Mouse (Mus musculus) liver, embryonic 15.5 days (tissue): ENCODE measurements around the gene Slc27a2. TPM values are rescaled to one million over a fixed set of nuclear protein-coding genes. Genes with fewer than 3 reads are reported as not detected.
"Not testable (repeated sequence)": the region's sequence is repeated elsewhere in the genome, so short reads cannot be mapped to it uniquely, and the experiment has no call there.

Source experiments
- ATAC-seq: fragments of 200-750 bp; cut with Nextera tagmentation; 2 replicates; pipeline ENCODE4 v1.8.0; 2017; ENCODE audit warnings: moderate number of reproducible peaks, mild to moderate bottlenecking, moderate library complexity; ENCODE audit not compliant: insufficient read depth
- H3K27ac ChIP-seq: fragments of 300-500 bp; sonication (generic); replicated peaks from 2 replicates; pipeline ENCODE4 v1.5.1; 2015; ENCODE audit warnings: mild to moderate bottlenecking, inconsistent platforms
- H3K27me3 ChIP-seq: fragments of 300-500 bp; sonication (generic); 2 replicates; pipeline ENCODE4 v1.6.1; 2015; ENCODE audit warnings: mild to moderate bottlenecking, inconsistent platforms
- H3K36me3 ChIP-seq: fragments of 300-500 bp; sonication (generic); replicated peaks from 2 replicates; pipeline ENCODE4 v1.6.1; 2015; ENCODE audit warnings: moderate library complexity, mild to moderate bottlenecking, inconsistent platforms
- H3K4me1 ChIP-seq: fragments of 300-500 bp; sonication (generic); replicated peaks from 2 replicates; pipeline ENCODE4 v1.6.1; 2015; ENCODE audit warnings: inconsistent platforms
- H3K4me2 ChIP-seq: fragments of 300-500 bp; sonication (generic); 2 replicates; pipeline ENCODE4 v1.6.1; 2015; ENCODE audit warnings: moderate library complexity, mild to moderate bottlenecking, inconsistent platforms
- H3K4me3 ChIP-seq: fragments of 300-500 bp; sonication (generic); replicated peaks from 2 replicates; pipeline ENCODE4 v1.5.1; 2015; ENCODE audit warnings: mild to moderate bottlenecking, inconsistent platforms
- H3K9ac ChIP-seq: fragments of 300-500 bp; sonication (generic); 2 replicates; pipeline ENCODE4 v1.6.1; 2015; ENCODE audit warnings: moderate library complexity, mild to moderate bottlenecking, inconsistent platforms
- H3K9me3 ChIP-seq: fragments of 300-500 bp; sonication (generic); replicated peaks from 2 replicates; pipeline ENCODE4 v1.6.1; 2016; ENCODE audit warnings: inconsistent platforms
- WGBS: fragments of 180-500 bp; shearing (Covaris S2); methylation state at CpG from one replicate; pipeline ENCODE4 v1.1.7; 2015; ENCODE audit warnings: mixed read lengths; ENCODE audit not compliant: insufficient replicate concordance; 5-methylcytosine and 5-hydroxymethylcytosine counted together
- polyA plus RNA-seq: library from polyadenylated mRNA; unstranded; fragments of >200 nt; fragmentation: Nextera tagmentation; extraction: Ambion mirVana; gene quantifications from 2 replicates; pipeline ENCODE4 v1.2.1, GENCODE M21; 2015

The Slc27a2 gene
- 108 and 125 TPM in 2 replicates for polyA plus RNA-seq

GRCm38 (mm10) chr2:126552357-126553290, at the start of gene Slc27a2:
Slc27a2 (plus strand) TSS chr2:126552407.
- peak; percentile 73 for ATAC-seq
- peak within 1 kb of the TSS; percentile 43; the same call in 1 of the 2 replicates for H3K27ac ChIP-seq

GRCm38 (mm10) chr2:126505156-126505555, 47.1 kb upstream of the Slc27a2 start:
- 56% methylated on average over 1 of the region's 1 CpGs for WGBS
- Histone ChIP-seq H3K4me3 (no peak overlapping the region), H3K27ac (no peak overlapping the region), H3K4me2 (no peak overlapping the region), H3K27me3 (no peaks in the 10 kb centered on the region), H3K4me1 (0 out of 2 replicates have a peak, but pooled peaks cover 2% of the 10 kb centered on the region), H3K9me3 (no peaks in the 10 kb centered on the region), H3K9ac (no peak overlapping the region), H3K36me3 (no peaks in the 10 kb centered on the region)
- ATAC-seq: no peak

More at GRCm38 (mm10) chr2:126552357-126553290, at the start of gene Slc27a2:
- Histone ChIP-seq H3K36me3 (no peaks in the 10 kb centered on the region), H3K9me3 (no peaks in the 10 kb centered on the region), H3K4me2 (peak within 1 kb of the TSS; percentile 62), H3K4me1 (peaks cover 9% of the 10 kb centered on the region; the same call in 1 of the 2 replicates), H3K9ac (peak within 1 kb of the TSS; percentile 43; the same call in 1 of the 2 replicates), H3K4me3 (peak within 1 kb of the TSS; percentile 55), H3K27me3 (peaks cover 58% of the 10 kb centered on the region)
- 1% methylated on average over 59 of the region's 61 CpGs for WGBS

- H3K27ac ChIP-seq: no peak overlapping the region
- no peaks in the 10 kb centered on the region for H3K4me1 ChIP-seq
- no peak for ATAC-seq
- no peak overlapping the region for H3K9ac ChIP-seq
- WGBS: 65% methylated on average over 5 of the region's 5 CpGs
- no peaks in the 10 kb centered on the region for H3K36me3 ChIP-seq
- no peak overlapping the region for H3K4me3 ChIP-seq
- H3K9me3 ChIP-seq: no peaks in the 10 kb centered on the region
- no peaks in the 10 kb centered on the region for H3K27me3 ChIP-seq
- H3K4me2 ChIP-seq: no peak overlapping the region
Observed at GRCm38 (mm10) chr2:126507477-126507876, 44.7 kb upstream of the Slc27a2 start.

- ATAC-seq: no peak
- no peaks in the 10 kb centered on the region for H3K9me3 ChIP-seq
- H3K4me1 ChIP-seq: no peaks in the 10 kb centered on the region
- no peak overlapping the region for H3K4me2 ChIP-seq
- H3K9ac ChIP-seq: no peak overlapping the region
- H3K36me3 ChIP-seq: no peaks in the 10 kb centered on the region
- H3K27ac ChIP-seq: no peak overlapping the region
- H3K27me3 ChIP-seq: no peaks in the 10 kb centered on the region
- no peak overlapping the region for H3K4me3 ChIP-seq
- WGBS: 12% methylated on average over 1 of the region's 1 CpGs
Observed at GRCm38 (mm10) chr2:126508228-126508627, 44.0 kb upstream of the Slc27a2 start.

GRCm38 (mm10) chr2:126515069-126515826, 37.0 kb upstream of the Slc27a2 start:
- no peak overlapping the region for H3K4me3 ChIP-seq
- no peak overlapping the region for H3K27ac ChIP-seq
- 34% methylated on average over 6 of the region's 6 CpGs for WGBS
- H3K36me3 ChIP-seq: no peaks in the 10 kb centered on the region
- no peaks in the 10 kb centered on the region; the same call in 1 of the 2 replicates for H3K4me1 ChIP-seq
- no peaks in the 10 kb centered on the region for H3K27me3 ChIP-seq
- no peak for ATAC-seq
- H3K9me3 ChIP-seq: no peaks in the 10 kb centered on the region
- H3K4me2 ChIP-seq: no peak overlapping the region
- no peak overlapping the region for H3K9ac ChIP-seq

- H3K4me2 ChIP-seq: no peak overlapping the region
- no peak overlapping the region for H3K27ac ChIP-seq
- no peaks in the 10 kb centered on the region for H3K27me3 ChIP-seq
- H3K9me3 ChIP-seq: no peaks in the 10 kb centered on the region
- no peak for ATAC-seq
- WGBS: 62% methylated on average over 11 of the region's 11 CpGs
- H3K9ac ChIP-seq: no peak overlapping the region
- H3K4me3 ChIP-seq: no peak overlapping the region
- no peaks in the 10 kb centered on the region; the same call in none of the 2 replicates for H3K4me1 ChIP-seq
- no peaks in the 10 kb centered on the region for H3K36me3 ChIP-seq
Observed at GRCm38 (mm10) chr2:126519872-126520581, 32.2 kb upstream of the Slc27a2 start.

GRCm38 (mm10) chr2:126520828-126521227, 31.4 kb upstream of the Slc27a2 start:
- whole genome bisulfite sequencing: 13% methylated on average over 7 of the region's 7 CpGs
- no peak for ATAC-seq
- H3K27me3 ChIP-seq: no peaks in the 10 kb centered on the region
- H3K9me3 ChIP-seq: no peaks in the 10 kb centered on the region
- no peaks in the 10 kb centered on the region; the same call in none of the 2 replicates for H3K4me1 ChIP-seq
- H3K36me3 ChIP-seq: no peaks in the 10 kb centered on the region
- no peak overlapping the region for H3K27ac ChIP-seq
- H3K9ac ChIP-seq: no peak overlapping the region
- H3K4me2 ChIP-seq: no peak overlapping the region
- no peak overlapping the region for H3K4me3 ChIP-seq

- 49% methylated on average over 10 of the region's 10 CpGs for WGBS
- no peak; the same call in 1 of the 2 replicates for ATAC-seq
- no peak overlapping the region for H3K4me3 ChIP-seq
- H3K27ac ChIP-seq: no peak overlapping the region
- no peaks in the 10 kb centered on the region for H3K36me3 ChIP-seq
- H3K27me3 ChIP-seq: no peaks in the 10 kb centered on the region
- H3K4me1 ChIP-seq: no peaks in the 10 kb centered on the region; the same call in none of the 2 replicates
- no peaks in the 10 kb centered on the region for H3K9me3 ChIP-seq
- no peak overlapping the region for H3K4me2 ChIP-seq
- H3K9ac ChIP-seq: no peak overlapping the region
Observed at GRCm38 (mm10) chr2:126521471-126521870, 30.7 kb upstream of the Slc27a2 start.

- no peak overlapping the region for H3K27ac ChIP-seq
- H3K4me2 ChIP-seq: no peak overlapping the region
- WGBS: 56% methylated on average over 8 of the region's 8 CpGs
- H3K36me3 ChIP-seq: no peaks in the 10 kb centered on the region
- 0 out of 2 replicates have a peak, but pooled peaks have one; percentile 9 for ATAC-seq
- no peaks in the 10 kb centered on the region; the same call in none of the 2 replicates for H3K4me1 ChIP-seq
- H3K27me3 ChIP-seq: no peaks in the 10 kb centered on the region
- no peak overlapping the region for H3K4me3 ChIP-seq
- H3K9ac ChIP-seq: no peak overlapping the region
- no peaks in the 10 kb centered on the region for H3K9me3 ChIP-seq
Observed at GRCm38 (mm10) chr2:126522056-126522455, 30.2 kb upstream of the Slc27a2 start.

- H3K36me3 ChIP-seq, H3K9me3 ChIP-seq, H3K4me1 ChIP-seq, ATAC-seq, H3K9ac ChIP-seq, H3K27me3 ChIP-seq, H3K27ac ChIP-seq, H3K4me2 ChIP-seq, H3K4me3 ChIP-seq: not testable (repeated sequence)
- 45% methylated on average over 5 of the region's 5 CpGs for WGBS
Observed at GRCm38 (mm10) chr2:126523101-126523745, 29.0 kb upstream of the Slc27a2 start.
